Mouse (Mus musculus) adrenal gland, postnatal 4 days (tissue): ENCODE measurements around the gene Fuk. TPM values are rescaled to one million over a fixed set of nuclear protein-coding genes. Genes with fewer than 3 reads are reported as not detected.
"Not testable (repeated sequence)": the region's sequence is repeated elsewhere in the genome, so short reads cannot be mapped to it uniquely, and the experiment has no call there.

Experiments used
- DNase-seq, 2 experiments: peaks; one replicate each; pipeline ENCODE4 v3.0.0; 2021 to 2022; ENCODE audit warnings: low spot score in 2 of 2, mixed read lengths in 2 of 2
- long read RNA-seq, 2 experiments: library from polyadenylated mRNA; stranded (forward); transcript quantifications; one replicate each; pipeline ENCODE4 v2.0.0; 2021
- total RNA-seq, 2 experiments: library from RNA; stranded (reverse); gene quantifications; 2 replicates each; pipeline ENCODE4 v1.2.3; 2021

Fuk gene
- 10 to 100 TPM in 1 of 2 experiments, 1 to 10 TPM in 1; 8.9 to 10.9 TPM for total RNA-seq
- long read RNA-seq, experiment 1, transcript Fuk-201 (24 exons, 3,838 nt) = major isoform, 8 of 15 reads
- long read RNA-seq, experiment 1, partial matches to known transcripts = 4 of 15 reads
- long read RNA-seq, experiment 1, other reads (novel, unspliced or antisense) = 2 of 15 reads
- long read RNA-seq, experiment 2, transcript Fuk-201 (24 exons, 3,838 nt) = major isoform, 15 of 35 reads
- long read RNA-seq, experiment 2, partial matches to known transcripts = 17 of 35 reads
- long read RNA-seq, experiment 2, other reads (novel, unspliced or antisense) = 3 of 35 reads

DNA sequence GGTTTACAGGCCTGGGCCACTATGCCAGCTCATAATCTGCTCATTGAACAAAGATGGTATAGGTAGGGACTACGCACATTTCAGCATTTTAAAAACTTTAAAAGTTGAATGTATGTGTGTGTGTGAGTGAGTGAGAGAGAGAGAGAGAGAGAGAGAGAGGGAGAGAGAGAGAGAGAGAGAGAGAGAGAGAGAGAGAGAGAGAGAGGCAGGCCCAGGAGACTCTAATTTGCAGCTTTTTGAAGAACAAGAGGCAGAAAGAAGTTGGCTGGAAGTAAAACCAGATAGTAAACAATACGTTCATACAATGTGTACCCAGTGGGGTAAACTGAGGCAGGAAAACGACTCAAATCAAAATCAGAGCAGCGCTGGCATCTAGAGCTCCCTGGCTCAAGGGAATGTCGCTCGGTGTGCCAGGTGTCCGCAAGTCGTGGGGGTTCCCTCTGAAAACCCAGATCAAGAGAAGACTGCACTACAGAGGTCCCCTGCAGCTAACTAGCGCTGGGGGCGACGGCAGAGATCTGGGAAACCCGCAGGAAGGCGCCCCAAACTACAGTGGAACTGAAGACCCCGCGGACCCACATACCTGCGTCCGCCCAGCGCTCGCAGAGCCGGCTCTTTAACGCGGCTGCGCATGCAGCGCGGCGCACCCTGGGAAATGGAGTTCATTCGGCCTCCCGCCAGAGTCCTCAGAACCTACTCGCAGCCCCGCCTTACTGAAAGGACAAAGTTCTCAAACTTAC, at the start of gene Fuk:
Gene Fuk, minus strand, starts transcription at position 650 of the 740 bp plus-strand sequence.
- peak; percentile 42 to 60 for DNase-seq

DNA sequence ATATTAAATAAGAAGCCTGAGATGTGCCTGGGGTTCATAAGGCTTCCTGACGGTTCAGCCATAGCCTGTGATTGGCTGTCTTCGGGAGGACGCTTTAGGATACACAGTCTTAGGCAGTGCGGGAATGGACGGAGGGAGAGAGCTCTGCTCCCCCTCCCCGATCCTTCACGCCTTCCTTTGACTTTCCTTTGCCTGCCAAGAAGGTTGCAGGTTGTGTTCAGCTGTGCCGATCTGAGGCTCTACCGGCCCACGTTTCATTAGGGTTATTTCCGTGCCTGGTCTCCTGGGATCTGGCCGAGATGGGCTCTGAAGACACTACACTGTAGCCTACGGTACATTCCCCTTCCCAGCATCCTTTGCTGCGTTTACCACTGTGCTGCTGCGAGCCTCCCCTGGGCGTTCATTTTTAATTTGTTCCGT, 47.8 kb upstream of the Fuk start:
- no peak for DNase-seq

GRCm38 (mm10) chr8:110945716-110946115, 43.4 kb upstream of the Fuk start:
- no peak for DNase-seq

DNA sequence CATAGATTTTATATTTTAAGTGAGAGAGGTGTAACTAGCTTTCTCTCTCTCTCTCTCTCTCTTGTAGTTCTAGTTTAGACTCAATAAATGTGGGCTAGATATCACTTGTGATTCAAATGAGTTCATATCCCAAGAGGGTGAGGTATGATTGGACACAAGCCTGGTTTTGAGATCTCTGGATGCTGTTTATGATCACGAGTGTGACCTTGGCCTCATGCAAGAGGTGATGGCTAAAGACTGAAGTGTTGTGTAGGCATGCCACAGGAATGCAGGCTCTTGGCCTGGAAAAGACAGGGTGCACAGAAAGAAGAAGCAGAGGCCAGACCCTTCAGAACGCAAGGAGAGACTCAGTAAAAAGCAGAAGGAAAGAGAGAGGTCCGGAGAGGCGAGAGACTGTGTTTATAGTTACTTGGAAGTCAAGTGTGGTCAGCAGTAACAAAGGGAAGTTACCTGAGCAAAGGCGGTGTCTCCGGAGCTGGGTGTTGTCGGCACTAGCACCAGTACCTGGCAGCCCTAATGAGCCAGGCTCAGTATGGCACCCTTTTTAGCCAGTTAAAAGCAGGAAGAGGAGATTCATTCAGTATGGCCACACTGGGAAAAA, 42.1 kb upstream of the Fuk start:
- no peak for DNase-seq

DNA sequence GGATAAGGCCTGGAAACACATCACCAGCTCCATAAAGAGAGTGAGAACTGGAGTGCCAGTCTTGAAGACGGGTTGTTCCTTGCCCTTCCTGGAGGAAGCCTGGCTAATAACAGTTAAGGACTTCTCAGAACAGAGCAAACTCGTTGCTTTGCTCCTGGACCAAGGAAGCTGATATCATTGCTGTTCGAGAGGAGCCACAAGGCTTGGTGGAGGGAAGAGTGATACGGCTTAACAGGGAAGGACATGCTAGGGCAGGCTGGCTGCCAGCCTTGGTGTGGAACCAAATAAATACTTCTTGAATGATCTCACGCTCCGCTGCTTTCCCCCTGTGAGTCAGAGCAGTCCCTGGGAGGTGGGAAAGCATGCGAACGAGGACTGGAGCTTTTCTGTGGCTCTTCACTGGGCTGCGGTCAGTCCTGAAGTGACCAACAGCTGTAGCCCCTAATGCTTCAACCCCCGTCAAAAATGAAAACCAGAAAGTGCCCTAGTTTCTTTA, 39.2 kb upstream of the Fuk start:
- peak in 1 of 2 experiments; percentile 25 for DNase-seq

DNA sequence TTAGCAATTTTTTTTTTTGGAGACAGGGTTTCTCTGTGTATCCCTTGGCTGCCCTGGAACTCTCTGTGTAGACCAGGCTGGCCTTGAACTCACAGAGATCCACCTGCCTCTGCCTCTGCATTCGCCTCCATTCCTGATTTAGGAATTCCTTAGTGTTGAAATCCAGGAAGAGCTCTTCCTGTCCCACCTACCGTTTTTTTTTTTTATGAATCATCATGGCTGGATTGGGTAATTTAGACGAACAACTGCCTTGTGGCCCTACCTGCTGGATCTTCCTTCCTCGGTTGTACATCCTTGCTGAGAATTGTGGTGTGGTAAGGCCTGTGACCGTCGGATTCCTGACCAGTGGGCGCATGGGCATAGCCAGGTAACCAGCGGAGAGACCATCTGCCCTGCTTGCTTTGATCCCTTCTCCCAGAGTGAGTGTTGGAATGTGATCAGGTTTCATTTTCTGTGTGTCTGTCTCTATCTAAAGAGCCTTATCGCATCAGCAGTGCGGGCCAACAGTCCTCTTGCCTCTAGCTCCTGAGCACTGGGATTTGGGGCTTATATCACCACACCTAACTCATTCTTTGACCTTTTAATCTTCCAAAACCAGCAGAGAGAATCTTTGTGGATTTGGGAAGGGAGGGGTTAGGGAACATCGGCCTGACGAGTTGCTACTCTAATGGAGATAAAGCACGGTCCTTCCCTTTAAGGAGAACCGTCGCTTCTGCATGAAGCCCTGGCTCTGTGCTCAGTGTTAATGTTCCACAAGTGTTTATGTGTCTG, 38.6 kb upstream of the Fuk start:
- DNase-seq = no peak

GRCm38 (mm10) chr8:110938882-110939589, 36.7 kb upstream of the Fuk start:
- peak in 1 of 2 experiments; percentile 31 for DNase-seq

DNA sequence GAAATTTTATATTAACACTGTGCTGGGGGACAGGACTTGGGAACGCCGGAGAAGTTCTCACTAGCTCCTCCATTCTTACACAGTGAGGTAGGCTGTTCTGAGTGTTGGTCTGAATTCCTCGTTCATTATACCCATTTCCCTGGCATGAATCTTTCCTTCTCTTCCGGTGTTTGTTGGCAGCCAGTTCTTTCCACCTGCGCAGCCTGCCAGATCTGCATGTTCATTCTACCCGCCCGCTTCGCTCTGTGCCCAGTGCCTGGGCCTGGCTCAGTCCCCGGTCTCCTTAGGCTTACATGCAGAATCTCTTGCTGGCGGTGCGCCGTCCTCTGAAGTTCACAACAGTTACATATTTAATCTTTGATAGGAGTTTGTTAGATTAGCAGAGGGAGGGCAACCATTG, 33.9 kb upstream of the Fuk start:
- DNase-seq = no peak

DNA sequence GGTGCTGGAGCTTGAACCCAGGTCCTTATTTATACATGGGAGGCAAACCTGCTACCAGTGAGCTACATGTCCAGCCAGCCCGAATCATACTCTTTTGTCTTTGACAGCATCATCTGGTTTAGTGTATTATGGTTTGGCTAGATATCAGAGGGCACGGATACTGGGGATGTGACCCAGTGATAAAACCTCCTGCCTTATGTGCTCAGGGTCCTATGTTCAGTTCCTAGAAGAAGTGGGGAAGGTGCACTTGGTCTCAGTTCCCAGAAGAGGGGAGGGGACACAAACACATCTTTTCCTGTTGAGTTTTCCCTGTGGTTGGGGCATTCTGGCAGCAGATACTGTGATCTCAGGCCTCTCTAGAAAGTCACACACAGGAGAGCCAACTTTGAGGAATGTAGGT, 31.0 kb upstream of the Fuk start:
- no peak for DNase-seq

DNA sequence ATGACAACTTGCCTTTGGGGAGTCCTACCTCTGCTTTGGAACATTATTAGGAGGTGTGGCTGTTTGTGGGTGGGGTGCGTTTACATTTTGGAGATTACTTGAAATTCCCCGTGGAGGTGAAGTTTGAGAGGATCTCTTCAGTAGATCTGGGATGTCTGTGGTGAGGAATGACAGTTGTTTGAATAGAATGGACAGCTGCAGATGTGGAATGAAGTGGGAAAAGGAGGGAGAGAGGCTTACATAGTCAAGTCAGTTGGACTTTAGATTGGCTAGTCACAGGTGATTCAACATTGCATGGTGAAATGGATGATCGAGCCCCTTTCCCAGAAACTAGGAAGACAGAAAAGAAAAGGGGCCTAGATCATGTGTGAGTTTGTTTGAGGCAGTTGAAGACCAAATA, 30.2 kb upstream of the Fuk start:
- DNase-seq = no peak

DNA sequence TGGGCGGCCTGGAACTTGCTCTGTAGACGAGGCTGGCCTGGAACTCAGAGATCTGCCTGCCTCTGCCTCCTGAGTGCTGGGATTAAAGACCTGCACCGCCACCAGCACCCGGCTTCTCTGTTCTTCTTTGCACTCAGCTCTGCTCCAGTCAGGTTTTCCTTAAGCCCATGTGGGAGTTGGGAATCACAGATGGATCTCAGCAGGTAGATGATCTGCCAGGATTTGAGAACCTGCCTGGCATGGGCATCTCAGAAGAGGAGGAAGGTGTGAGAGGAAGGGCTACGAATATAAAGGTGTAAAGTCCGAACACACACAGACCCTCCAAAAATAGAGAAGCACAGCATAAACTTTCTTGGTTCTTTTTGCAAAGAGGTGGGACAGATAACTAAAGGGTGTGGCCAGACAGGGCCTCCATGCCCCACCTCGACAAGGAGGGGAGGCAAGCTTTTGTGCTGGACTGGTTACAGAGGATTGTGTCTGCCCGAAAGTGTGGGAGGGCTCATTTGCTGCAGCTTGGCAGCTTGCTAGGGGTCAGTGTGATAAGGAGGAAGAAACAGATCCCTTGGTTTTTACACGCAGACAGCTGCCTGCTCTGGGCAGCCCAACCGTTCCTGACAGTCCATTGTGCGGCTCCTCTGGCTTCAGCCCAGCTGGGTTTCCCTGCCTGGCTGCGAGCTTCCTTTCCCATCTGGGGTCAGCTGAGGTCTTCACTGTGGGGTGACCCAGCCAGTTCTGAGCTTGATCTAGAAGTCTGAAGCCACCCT, 29.1 kb upstream of the Fuk start:
- DNase-seq = peak in 1 of 2 experiments; percentile 16

DNA sequence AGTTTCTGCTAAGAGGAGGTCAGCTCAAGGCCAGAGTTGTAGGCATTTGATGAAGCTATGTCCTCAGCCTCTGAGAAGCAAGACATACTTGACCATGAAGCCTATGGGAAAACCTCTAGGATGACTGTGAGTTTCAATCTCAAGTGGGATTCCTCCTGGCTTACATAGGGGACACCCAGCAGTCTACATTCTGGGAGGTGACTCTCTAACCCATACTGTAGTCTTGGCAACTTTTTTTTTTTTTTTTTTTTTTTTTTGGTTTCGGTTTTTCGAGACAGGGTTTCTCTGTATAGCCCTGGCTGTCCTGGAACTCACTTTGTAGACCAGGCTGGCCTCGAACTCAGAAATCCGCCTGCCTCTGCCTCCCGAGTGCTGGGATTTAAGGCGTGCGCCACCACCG, 27.4 kb upstream of the Fuk start:
- DNase-seq = not testable (repeated sequence)

GRCm38 (mm10) chr8:110929066-110929465, 26.8 kb upstream of the Fuk start:
- no peak for DNase-seq

GRCm38 (mm10) chr8:110928435-110928834, 26.1 kb upstream of the Fuk start:
- DNase-seq = no peak

DNA sequence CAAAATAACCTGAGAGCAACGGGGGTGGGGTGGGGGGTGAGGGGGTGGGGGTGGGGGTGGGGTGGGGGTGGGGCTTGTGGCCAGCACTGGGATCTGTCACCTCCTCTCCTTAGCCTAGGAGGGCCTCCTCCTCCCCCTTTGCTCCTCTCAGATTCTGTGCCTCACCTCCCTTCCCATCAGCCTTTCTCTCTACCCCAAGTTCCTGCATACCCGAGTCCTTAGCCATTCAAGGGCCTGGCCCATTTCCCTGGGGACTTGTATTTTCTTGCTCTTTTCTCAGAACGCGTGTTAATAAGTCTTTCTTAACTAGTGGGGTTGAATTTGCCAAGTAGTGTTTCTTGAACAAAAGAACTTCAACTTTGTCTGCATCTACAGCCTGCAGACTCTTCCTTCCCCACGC, 24.4 kb upstream of the Fuk start:
- no peak for DNase-seq

GRCm38 (mm10) chr8:110925691-110926140, 23.4 kb upstream of the Fuk start:
- no peak for DNase-seq

DNA sequence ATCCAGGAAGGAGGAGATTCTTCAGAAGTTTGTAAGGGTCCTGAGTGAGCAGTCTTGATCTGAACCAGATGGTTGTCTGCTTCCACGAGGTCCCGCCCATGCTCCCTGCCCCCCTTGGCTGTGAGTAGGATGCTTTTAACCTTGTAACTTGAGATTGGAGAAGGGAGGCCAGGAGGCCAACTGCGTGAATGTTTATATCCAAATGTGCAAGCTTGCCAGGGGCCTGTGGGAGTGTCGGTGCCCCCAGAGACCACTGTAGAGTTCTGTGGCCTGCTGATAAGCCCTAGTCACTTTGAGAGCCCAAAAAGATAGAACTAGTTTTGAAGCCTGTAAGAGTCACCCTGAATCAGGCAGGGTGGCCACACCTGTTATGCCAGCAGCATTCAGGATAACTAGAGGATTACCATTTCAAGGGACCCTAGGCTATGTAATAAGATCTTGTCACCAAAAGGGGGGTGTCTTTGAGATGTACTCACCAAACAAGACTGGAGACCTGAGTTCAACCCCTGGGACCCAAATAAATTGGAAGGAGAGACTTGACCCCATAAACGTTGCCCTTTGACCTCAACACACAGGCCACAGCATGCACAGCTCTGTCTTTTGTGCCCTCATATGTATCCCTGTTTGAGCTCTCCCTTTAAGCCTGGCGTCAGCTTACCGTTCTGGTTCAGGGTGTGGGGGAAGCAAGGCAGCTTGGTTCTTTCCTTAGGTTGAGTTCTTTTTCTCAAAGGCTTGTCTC, 19.4 kb upstream of the Fuk start:
- peak in 1 of 2 experiments; percentile 24 for DNase-seq

DNA sequence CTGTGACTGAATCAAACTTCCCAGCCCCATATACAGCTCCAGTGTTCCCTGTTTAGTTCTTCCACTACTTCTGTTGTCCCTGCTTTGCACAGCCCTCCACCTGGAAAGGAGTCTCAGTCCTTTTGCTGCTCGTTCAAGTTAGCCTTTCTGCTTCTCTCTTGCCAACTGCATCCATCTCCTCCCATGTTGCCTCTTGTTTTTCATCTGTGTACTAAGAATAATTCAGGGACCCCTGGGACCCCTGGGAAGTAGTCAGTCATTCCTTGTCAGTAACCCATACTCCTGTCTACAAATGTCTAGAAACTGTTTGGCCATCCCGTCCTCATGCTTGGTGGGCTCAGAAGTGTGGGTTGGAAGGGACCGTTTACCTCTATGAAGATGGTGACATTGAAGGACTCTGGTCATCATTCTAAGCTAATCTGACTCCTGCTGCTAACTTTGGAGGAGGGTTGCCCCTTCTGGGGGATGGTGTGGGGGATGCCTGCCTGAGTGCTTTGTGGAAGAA, 18.5 kb upstream of the Fuk start:
- DNase-seq = no peak
